ENCODE assay signal across 8 mouse cellular contexts in the genomic region with DNA sequence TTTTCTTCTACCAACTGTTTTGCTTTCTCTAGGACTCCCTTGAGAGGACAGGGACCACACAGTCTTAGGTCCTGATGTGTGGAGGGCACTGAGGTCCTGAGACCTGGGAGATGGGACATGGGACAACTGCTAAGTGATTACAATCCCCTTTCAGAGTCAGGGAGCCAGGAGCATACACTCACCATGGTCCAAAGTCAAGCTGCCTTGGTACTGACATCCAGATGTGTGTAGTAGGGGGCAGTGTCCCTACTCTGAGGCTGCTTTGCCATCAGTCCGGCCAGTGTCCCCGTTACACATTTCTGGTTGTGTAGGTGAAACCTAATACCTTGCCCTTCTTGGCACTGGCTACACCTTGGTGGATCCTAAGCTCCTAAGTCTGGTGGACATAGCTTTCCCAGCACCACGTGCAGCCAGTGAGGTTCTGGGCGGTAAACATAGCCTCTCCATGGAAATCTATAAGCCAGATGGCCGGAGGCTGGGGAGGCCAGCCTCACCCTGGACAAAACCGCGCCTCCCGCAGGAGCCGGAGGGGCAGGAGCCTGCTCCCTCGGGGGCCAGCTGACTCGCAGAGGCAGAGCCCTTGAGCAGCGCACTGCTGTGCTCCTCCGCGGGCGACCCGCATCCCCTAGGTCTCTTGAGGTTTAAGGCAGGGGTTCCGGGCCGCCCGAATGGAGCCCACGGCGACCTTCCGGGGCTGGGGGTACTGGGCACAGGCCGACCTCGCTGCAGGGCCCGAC. TPM values are rescaled to one million over a fixed set of nuclear protein-coding genes. Genes with fewer than 3 reads are reported as not detected.
DNase-seq lines count a peak whose midpoint lies in the region; ATAC-seq and TF ChIP-seq lines count a peak whose summit lies in the region.

No protein-coding gene starts in this region.

- H3K36me3 ChIP-seq in C2C12 (ENCODE audit: control insufficient read depth, insufficient read depth), result peaks cover 3% of the 10 kb centered on the region
- H3K36me3 ChIP-seq in intestine, embryonic 15.5 days, result peaks cover 9% of the 10 kb centered on the region; the same call in 1 of the 2 replicates
- H3K36me3 ChIP-seq in macrophage (ENCODE audit: inconsistent target), result peaks cover 5% of the 10 kb centered on the region; the same call in 1 of the 2 replicates
- peaks cover 15% of the 10 kb centered on the region; the same call in 1 of the 2 replicates for H3K36me3 ChIP-seq in stomach, embryonic 15.5 days

- H3K27me3 ChIP-seq in C2C12 (ENCODE audit: control insufficient read depth, insufficient read depth, insufficient read length), result no peaks in the 10 kb centered on the region
- H3K27me3 ChIP-seq in cerebellum, adult 2 months (ENCODE audit: control insufficient read depth, insufficient read depth, low read length), result no peaks in the 10 kb centered on the region
- no peaks in the 10 kb centered on the region for H3K27me3 ChIP-seq in intestine, embryonic 15.5 days (replicated peaks)
- H3K27me3 ChIP-seq in stomach, embryonic 15.5 days (replicated peaks), result no peaks in the 10 kb centered on the region

- H3K9ac ChIP-seq in intestine, embryonic 15.5 days, result peak overlapping the region; percentile 96
- H3K9ac ChIP-seq in stomach, embryonic 15.5 days, result peak overlapping the region; percentile 95

- no peaks in the 10 kb centered on the region for H3K79me3 ChIP-seq in C2C12 (ENCODE audit: low read depth)

- H3ac ChIP-seq in C2C12 (ENCODE audit: control insufficient read depth, insufficient read length, low read depth), result peak overlapping the region; percentile 68

- DNase-seq in adrenal gland, adult 2 months, result peak; percentile 63
- no peak for DNase-seq in adrenal gland, postnatal 4 days (ENCODE audit: low spot score in 2 of 2)
- DNase-seq in cerebellum, adult 2 months, result peak; percentile 76 to 77
- DNase-seq in gastrocnemius, adult 8-10 months (ENCODE audit: low spot score in 2 of 2), result peak; percentile 15 to 44

- no peak for TF ChIP-seq POLR2A in cerebellum, adult 2 months (IDR thresholded peaks at IDR 0.05; ENCODE audit: borderline replicate concordance, insufficient read depth, low read length)

- peak overlapping the region; percentile 84 for H3K27ac ChIP-seq in cerebellum, adult 2 months (ENCODE audit: insufficient read depth, low read length)
- peak overlapping the region; percentile 78 for H3K27ac ChIP-seq in intestine, embryonic 15.5 days
- no peak overlapping the region for H3K27ac ChIP-seq in macrophage
- peak overlapping the region; percentile 77; the same call in 1 of the 2 replicates for H3K27ac ChIP-seq in stomach, embryonic 15.5 days

- 1% methylated on average over 25 of the region's 25 CpGs for whole genome bisulfite sequencing in cerebellum, adult 2 months
- WGBS in intestine, embryonic 15.5 days, result under 1% methylated on average over 25 of the region's 25 CpGs
- under 1% methylated on average over 25 of the region's 25 CpGs for WGBS in macrophage (ENCODE audit: missing documents)
- WGBS in stomach, embryonic 15.5 days, result under 1% methylated on average over 25 of the region's 25 CpGs

- peaks cover 16% of the 10 kb centered on the region for H3K4me1 ChIP-seq in cerebellum, adult 2 months (ENCODE audit: control insufficient read depth, insufficient read depth, low read length)
- H3K4me1 ChIP-seq in intestine, embryonic 15.5 days (replicated peaks), result peaks cover 8% of the 10 kb centered on the region
- H3K4me1 ChIP-seq in stomach, embryonic 15.5 days, result peaks cover 18% of the 10 kb centered on the region

- peak; percentile 58 for ATAC-seq in intestine, embryonic 15.5 days
- ATAC-seq in stomach, embryonic 15.5 days (ENCODE audit: insufficient read depth, low FRiP score, low read depth), result peak; percentile 25

- H3K4me3 ChIP-seq in C2C12 (ENCODE audit: insufficient read depth, poor library complexity, severe bottlenecking), result peak overlapping the region; percentile 43
- H3K4me3 ChIP-seq in cerebellum, adult 2 months (replicated peaks; ENCODE audit: insufficient read depth, low read depth, low read length), result peak overlapping the region; percentile 65
- peak overlapping the region; percentile 98 for H3K4me3 ChIP-seq in intestine, embryonic 15.5 days (replicated peaks)
- H3K4me3 ChIP-seq in macrophage (ENCODE audit: inconsistent target), result peak overlapping the region; percentile 22
- H3K4me3 ChIP-seq in stomach, embryonic 15.5 days (replicated peaks), result peak overlapping the region; percentile 97

- H3K4me2 ChIP-seq in intestine, embryonic 15.5 days (replicated peaks), result peak overlapping the region; percentile 78
- H3K4me2 ChIP-seq in stomach, embryonic 15.5 days, result peak overlapping the region; percentile 92

- H3K79me2 ChIP-seq in C2C12 (ENCODE audit: control insufficient read depth, insufficient read depth) (no peaks in the 10 kb centered on the region), macrophage (ENCODE audit: inconsistent target) (no peaks in the 10 kb centered on the region)

- no peak for TF ChIP-seq CTCF in C2C12 (IDR thresholded peaks at IDR 0.05; ENCODE audit: control insufficient read depth, insufficient read depth, insufficient read length)
- no peak for TF ChIP-seq CTCF in cerebellum, adult 2 months (IDR thresholded peaks at IDR 0.05; ENCODE audit: borderline replicate concordance, insufficient read depth, low read depth, low read length)

- H3K9me3 ChIP-seq in intestine, embryonic 15.5 days, result no peaks in the 10 kb centered on the region
- no peaks in the 10 kb centered on the region for H3K9me3 ChIP-seq in stomach, embryonic 15.5 days

TF ChIP-seq in C2C12, 6 proteins besides CTCF, POLR2A, EP300 and RAD21 (continues in another document):
- TF ChIP-seq USF1 (IDR thresholded peaks at IDR 0.05; ENCODE audit: low read depth), result no peak
- TF ChIP-seq MYOD1 (IDR thresholded peaks at IDR 0.05; ENCODE audit: control insufficient read depth, insufficient read length, low read depth), result no peak

RNA-seq across cellular contexts. Expression of a gene that starts 0.6 kb away (rescaled TPM):
- total RNA-seq in adrenal gland, adult 2 months (2021), result 100 to 1,000 TPM in 1 of 2 experiments, 10 to 100 TPM in 1; 74.3 to 121 TPM
- polyA plus RNA-seq in adrenal gland, adult 2 months (2012; rRNA removed), result 33.6 and 50.6 TPM in 2 replicates
- total RNA-seq in adrenal gland, postnatal 4 days (2021), result 100 to 1,000 TPM; 247 to 275 TPM
- polyA plus RNA-seq in C2C12 (2012; fragmentation: generic; extraction: Trizol) (11.6 TPM), macrophage (2018) (5.6 to 6.3 TPM (median 5.7 TPM) in 3 replicates)
- polyA plus RNA-seq in cerebellum, adult 2 months (2012; rRNA removed), result 32.3 and 33.0 TPM in 2 replicates
- 1 to 10 TPM; 5.0 to 9.2 (median 7.5) TPM for total RNA-seq in gastrocnemius, adult 8-10 months (2022)
- polyA plus RNA-seq in intestine, embryonic 15.5 days (2015; fragmentation: Nextera tagmentation; extraction: Ambion mirVana), result 14.2 and 19.7 TPM in 2 replicates
- 10 to 100 TPM in 18 of 26 experiments, 1 to 10 TPM in 8; 2.3 to 49.0 (median 19.7) TPM for total RNA-seq in macrophage (2018; cell fraction: chromatin; rRNA removed)
- total RNA-seq in macrophage (2018; cell fraction: cytosol; rRNA removed), result 10 to 100 TPM in 2 of 26 experiments, 1 to 10 TPM in 24; 3.4 to 11.6 (median 5.4) TPM
- 10 to 100 TPM in 12 of 26 experiments, 1 to 10 TPM in 14; 1.4 to 22.6 (median 9.3) TPM for total RNA-seq in macrophage (2018; cell fraction: nucleus; rRNA removed)
- 21.6 and 25.1 TPM in 2 replicates for polyA plus RNA-seq in stomach, embryonic 15.5 days (2015; fragmentation: Nextera tagmentation; extraction: Ambion mirVana)

RNA-seq across cellular contexts. Expression of a gene that starts 12.5 kb away (rescaled TPM):
- total RNA-seq in adrenal gland, adult 2 months (2021), result 10 to 100 TPM; 10.2 to 14.4 TPM
- polyA plus RNA-seq in adrenal gland, adult 2 months (2012; rRNA removed), result 53.9 and 61.2 TPM in 2 replicates
- total RNA-seq in adrenal gland, postnatal 4 days (2021), result 10 to 100 TPM; 14.8 to 16.9 TPM
- polyA plus RNA-seq in C2C12 (2012; fragmentation: generic; extraction: Trizol), result 10.0 TPM
- 43.5 and 44.7 TPM in 2 replicates for polyA plus RNA-seq in cerebellum, adult 2 months (2012; rRNA removed)
- total RNA-seq in gastrocnemius, adult 8-10 months (2022), result 1 to 10 TPM; 4.9 to 5.8 (median 5.4) TPM
- polyA plus RNA-seq in intestine, embryonic 15.5 days (2015; fragmentation: Nextera tagmentation; extraction: Ambion mirVana), result 15.4 and 17.7 TPM in 2 replicates
- 10 to 100 TPM; 18.9 to 100.0 (median 57.5) TPM for total RNA-seq in macrophage (2018; cell fraction: chromatin; rRNA removed)
- total RNA-seq in macrophage (2018; cell fraction: cytosol; rRNA removed), result 10 to 100 TPM in 16 of 26 experiments, 1 to 10 TPM in 10; 4.0 to 15.5 (median 11.0) TPM
- 10 to 100 TPM; 16.5 to 68.5 (median 35.7) TPM for total RNA-seq in macrophage (2018; cell fraction: nucleus; rRNA removed)
- 9.3 to 20.3 TPM (median 13.1 TPM) in 3 replicates for polyA plus RNA-seq in macrophage (2018)
- 17.7 and 19.0 TPM in 2 replicates for polyA plus RNA-seq in stomach, embryonic 15.5 days (2015; fragmentation: Nextera tagmentation; extraction: Ambion mirVana)

RNA-seq across cellular contexts. Expression of a gene that starts 12.7 kb away (rescaled TPM):
- total RNA-seq in adrenal gland, adult 2 months (2021), result 10 to 100 TPM; 47.5 to 76.2 TPM
- 78.1 and 85.2 TPM in 2 replicates for polyA plus RNA-seq in adrenal gland, adult 2 months (2012; rRNA removed)
- total RNA-seq in adrenal gland, postnatal 4 days (2021), result 10 to 100 TPM; 50.2 to 53.5 TPM
- 59.0 TPM for polyA plus RNA-seq in C2C12 (2012; fragmentation: generic; extraction: Trizol)
- polyA plus RNA-seq in cerebellum, adult 2 months (2012; rRNA removed), result 43.5 and 50.7 TPM in 2 replicates
- total RNA-seq in gastrocnemius, adult 8-10 months (2022), result 10 to 100 TPM; 34.0 to 46.3 (median 41.0) TPM
- 90.8 and 109 TPM in 2 replicates for polyA plus RNA-seq in intestine, embryonic 15.5 days (2015; fragmentation: Nextera tagmentation; extraction: Ambion mirVana)
- total RNA-seq in macrophage (2018; cell fraction: chromatin; rRNA removed), result 10 to 100 TPM in 6 of 26 experiments, 1 to 10 TPM in 20; 1.6 to 13.5 (median 4.5) TPM
- 10 to 100 TPM; 23.5 to 47.0 (median 33.4) TPM for total RNA-seq in macrophage (2018; cell fraction: cytosol; rRNA removed)
- 10 to 100 TPM in 17 of 26 experiments, 1 to 10 TPM in 9; 3.1 to 27.4 (median 11.6) TPM for total RNA-seq in macrophage (2018; cell fraction: nucleus; rRNA removed)
- 4.7 to 54.4 TPM (median 35.5 TPM) in 3 replicates for polyA plus RNA-seq in macrophage (2018)
- 81.5 and 83.1 TPM in 2 replicates for polyA plus RNA-seq in stomach, embryonic 15.5 days (2015; fragmentation: Nextera tagmentation; extraction: Ambion mirVana)

RNA-seq across cellular contexts. Expression of a gene that starts 39.1 kb away (rescaled TPM):
- 10 to 100 TPM in 1 of 2 experiments, 1 to 10 TPM in 1; 9.9 to 15.5 TPM for total RNA-seq in adrenal gland, adult 2 months (2021)
- 26.3 and 44.1 TPM in 2 replicates for polyA plus RNA-seq in adrenal gland, adult 2 months (2012; rRNA removed)
- total RNA-seq in adrenal gland, postnatal 4 days (2021), result 10 to 100 TPM; 30.1 to 30.9 TPM
- not detected for polyA plus RNA-seq in C2C12 (2012; fragmentation: generic; extraction: Trizol)
- 296 and 298 TPM in 2 replicates for polyA plus RNA-seq in cerebellum, adult 2 months (2012; rRNA removed)
- total RNA-seq in gastrocnemius, adult 8-10 months (2022), result 1 to 10 TPM; 2.3 to 5.0 (median 3.1) TPM
- polyA plus RNA-seq in intestine, embryonic 15.5 days (2015; fragmentation: Nextera tagmentation; extraction: Ambion mirVana), result 3.1 and 3.4 TPM in 2 replicates
- 10 to 100 TPM in 19 of 26 experiments, 1 to 10 TPM in 7; 2.7 to 65.4 (median 28.0) TPM for total RNA-seq in macrophage (2018; cell fraction: chromatin; rRNA removed)
- total RNA-seq in macrophage (2018; cell fraction: cytosol; rRNA removed), result 10 to 100 TPM in 17 of 26 experiments, 1 to 10 TPM in 9; 4.2 to 20.5 (median 11.6) TPM
- total RNA-seq in macrophage (2018; cell fraction: nucleus; rRNA removed), result 10 to 100 TPM in 23 of 26 experiments, 1 to 10 TPM in 3; 4.8 to 46.3 (median 24.7) TPM
- polyA plus RNA-seq in macrophage (2018), result 6.5 to 10.7 TPM (median 10.4 TPM) in 3 replicates
- 3.8 and 4.5 TPM in 2 replicates for polyA plus RNA-seq in stomach, embryonic 15.5 days (2015; fragmentation: Nextera tagmentation; extraction: Ambion mirVana)

Comparison
In these comparisons a context has a peak if more than half of its experiments do, and no peak if none do; other contexts are left out.
1. DNase-seq: peak in adrenal gland, adult 2 months (single experiment), cerebellum, adult 2 months (2 of 2) and gastrocnemius, adult 8-10 months (2 of 2); none in adrenal gland, postnatal 4 days (0 of 2).
2. H3K4me3 ChIP-seq: peak in every context shown above with its lines; median percentile 98 in intestine, embryonic 15.5 days; 97 in stomach, embryonic 15.5 days; 65 in cerebellum, adult 2 months; 43 in C2C12; 22 in macrophage.